In genomic region chr13:10710909-10711308, GRCm38 (mm10) we compare ENCODE assay signal across 10 mouse cellular contexts.
"Had no signal": no experiment of that assay in that cellular context is flagged by ENCODE, and none has a peak within 500 bp of the region (broad histone marks: within the 10 kb centered on the region; RNA-seq: fewer than 3 reads in every experiment).

No protein-coding gene starts in this region.

- H3K27me3 ChIP-seq: limb, embryonic 15.5 days; liver, embryonic 12.5 days; lung, embryonic 15.5 days; midbrain, embryonic 13.5 days had no signal

- ATAC-seq: inflammation-experienced regulatory T-cells, adult 6 months; intestine, postnatal 0 days; liver, embryonic 12.5 days; midbrain, embryonic 13.5 days had no signal

- H3K9ac ChIP-seq: limb, embryonic 15.5 days; liver, embryonic 12.5 days; lung, embryonic 15.5 days; midbrain, embryonic 13.5 days had no signal

- H3K36me3 ChIP-seq: limb, embryonic 15.5 days; liver, embryonic 12.5 days; lung, embryonic 15.5 days; midbrain, embryonic 13.5 days had no signal

- H3K4me3 ChIP-seq: limb, embryonic 15.5 days; liver, embryonic 12.5 days; lung, embryonic 15.5 days; midbrain, embryonic 13.5 days had no signal

- H3K4me1 ChIP-seq: limb, embryonic 15.5 days; liver, embryonic 12.5 days; lung, embryonic 15.5 days; midbrain, embryonic 13.5 days had no signal

- H3K4me2 ChIP-seq: limb, embryonic 15.5 days; liver, embryonic 12.5 days; lung, embryonic 15.5 days; midbrain, embryonic 13.5 days had no signal

- H3K9me3 ChIP-seq: limb, embryonic 15.5 days; liver, embryonic 12.5 days; lung, embryonic 15.5 days; midbrain, embryonic 13.5 days had no signal

- H3K27ac ChIP-seq: limb, embryonic 15.5 days; liver, embryonic 12.5 days; lung, embryonic 15.5 days; midbrain, embryonic 13.5 days; stomach, postnatal 0 days had no signal

- DNase-seq: kidney, postnatal 25 days; lung, postnatal 14 days; thymus, postnatal 4 days had no signal
